28 mouse cellular contexts compared by ENCODE assay signal in genomic region chr13:55413333-55413732, GRCm38 (mm10). TPM values are rescaled to one million over a fixed set of nuclear protein-coding genes. Genes with fewer than 3 reads are reported as not detected.
DNase-seq lines count a peak whose midpoint lies in the region; ATAC-seq and TF ChIP-seq lines count a peak whose summit lies in the region.
"Had no signal": no experiment of that assay in that cellular context is flagged by ENCODE, and none has a peak within 500 bp of the region (broad histone marks: within the 10 kb centered on the region; RNA-seq: fewer than 3 reads in every experiment).

No protein-coding gene starts in this region.

- no peaks in the 10 kb centered on the region for H3K36me3 ChIP-seq in liver, embryonic 14.5 days (replicated peaks; ENCODE audit: control insufficient read depth, insufficient read depth, low read depth)
- no peaks in the 10 kb centered on the region for H3K36me3 ChIP-seq in liver, embryonic 11.5 days (ENCODE audit: control insufficient read depth, insufficient read depth, low read length)
- peaks cover 0 to 7% of the 10 kb centered on the region in 2 experiments; a peak in 2 of 4 replicates for H3K36me3 ChIP-seq in MEL (ENCODE audit: control insufficient read depth in 1 of 2, insufficient read depth in 2 of 2, low read length in 2 of 2)
- H3K36me3 ChIP-seq: hindbrain, embryonic 10.5 days; intestine, embryonic 15.5 days; limb, embryonic 13.5 days; midbrain, embryonic 12.5 days had no signal

- ATAC-seq in liver, embryonic 14.5 days (ENCODE audit: insufficient read depth), result peak; percentile 23; the same call in 1 of the 2 replicates
- no peak for ATAC-seq in liver, embryonic 11.5 days (replicated peaks; ENCODE audit: low FRiP score)
- ATAC-seq in megakaryocyte, adult 5-6 weeks (ENCODE audit: poor library complexity, severe bottlenecking), result peak; percentile 77
- ATAC-seq in cerebellum, adult (ENCODE audit: insufficient number of reproducible peaks, low FRiP score, low TSS enrichment), result no peak
- ATAC-seq: forebrain, embryonic 13.5 days; hindbrain, embryonic 16.5 days; intestine, embryonic 15.5 days; Patski had no signal

- no peak for TF ChIP-seq POLR2A in MEL (IDR thresholded peaks at IDR 0.05; ENCODE audit: control insufficient read depth in 1 of 2, insufficient read depth in 1 of 2, low read depth in 1 of 2, low read length in 2 of 2, poor library complexity in 1 of 2)

- TF ChIP-seq CTCF in liver, embryonic 14.5 days (IDR thresholded peaks at IDR 0.05; ENCODE audit: low read depth), result no peak
- no peak for TF ChIP-seq CTCF in MEL (IDR thresholded peaks at IDR 0.05 in 2 of 3, conservative IDR thresholded peaks at IDR 0.05 in 1 of 3; ENCODE audit: control insufficient read depth in 1 of 3, insufficient read depth in 1 of 3, low read depth in 2 of 3, low read length in 3 of 3, poor library complexity in 1 of 3, severe bottlenecking in 1 of 3)

- no peak overlapping the region for H3K4me2 ChIP-seq in liver, embryonic 14.5 days (ENCODE audit: low read depth)
- H3K4me2 ChIP-seq in liver, embryonic 11.5 days, result no peak overlapping the region
- H3K4me2 ChIP-seq: forebrain, embryonic 13.5 days; intestine, embryonic 15.5 days; limb, embryonic 13.5 days; lung, embryonic 14.5 days; midbrain, embryonic 12.5 days had no signal

- no peak overlapping the region for H3K9ac ChIP-seq in liver, embryonic 14.5 days (replicated peaks)
- H3K9ac ChIP-seq in liver, embryonic 11.5 days (ENCODE audit: low read depth, low read length), result no peak overlapping the region
- H3K9ac ChIP-seq in MEL (ENCODE audit: control insufficient read depth, low read depth, low read length, poor library complexity, severe bottlenecking), result no peak overlapping the region
- H3K9ac ChIP-seq: forebrain, embryonic 13.5 days; intestine, embryonic 15.5 days; limb, embryonic 13.5 days; lung, embryonic 14.5 days; midbrain, embryonic 12.5 days had no signal

- DNase-seq in liver, embryonic 14.5 days (ENCODE audit: low read depth in 3 of 3, low spot score in 3 of 3), result no peak
- DNase-seq in liver, embryonic 11.5 days (ENCODE audit: low spot score), result no peak
- DNase-seq in 416B (ENCODE audit: low read depth) (peak; percentile 97), MEL (ENCODE audit: low read depth, low spot score) (peak; percentile 71)
- DNase-seq in embryo, embryonic 10 days (ENCODE audit: low spot score), result no peak
- DNase-seq in adrenal gland, adult (ENCODE audit: inconsistent age in 2 of 2, low spot score in 1 of 2), result no peak
- DNase-seq: adrenal gland, adult 8-10 months; cerebellum, adult 18-20 months; cerebellum, postnatal 14 days; gastrocnemius, postnatal 36 days; lung, embryonic 14.5 days; thymus, postnatal 25 days had no signal

- peaks cover 15% of the 10 kb centered on the region for H3K27me3 ChIP-seq in liver, embryonic 14.5 days (ENCODE audit: control insufficient read depth, insufficient read depth, low read length)
- H3K27me3 ChIP-seq in liver, embryonic 11.5 days (replicated peaks; ENCODE audit: control insufficient read depth, insufficient read depth, low read length), result peaks cover 59% of the 10 kb centered on the region
- H3K27me3 ChIP-seq in MEL (ENCODE audit: control insufficient read depth in 1 of 2, insufficient read depth in 2 of 2, low read length in 2 of 2), result no peaks in the 10 kb centered on the region

- no peak overlapping the region for H3K27ac ChIP-seq in liver, embryonic 14.5 days
- H3K27ac ChIP-seq in liver, embryonic 11.5 days (ENCODE audit: low read depth, low read length), result no peak overlapping the region
- no peak overlapping the region for H3K27ac ChIP-seq in MEL (ENCODE audit: control insufficient read depth, low read depth, low read length)
- H3K27ac ChIP-seq: forebrain, embryonic 13.5 days; hindbrain, embryonic 10.5 days; intestine, embryonic 15.5 days; limb, embryonic 13.5 days; midbrain, embryonic 12.5 days; stomach, postnatal 0 days had no signal

- no peaks in the 10 kb centered on the region for H3K79me2 ChIP-seq in MEL (ENCODE audit: control insufficient read depth, insufficient read depth, low read length, poor library complexity)

- TF ChIP-seq RAD21 in MEL (IDR thresholded peaks at IDR 0.05; ENCODE audit: low read depth, low read length), result no peak

- no peak for TF ChIP-seq EP300 in liver, embryonic 14.5 days (IDR thresholded peaks at IDR 0.05; ENCODE audit: low read depth)
- peak; percentile 59 to 66; a peak in 3 of 4 replicates for TF ChIP-seq EP300 in MEL (IDR thresholded peaks at IDR 0.05; ENCODE audit: low read depth in 1 of 2, low read length in 2 of 2)

- H3K4me3 ChIP-seq in liver, embryonic 14.5 days (ENCODE audit: insufficient read depth in 1 of 2, low read depth in 2 of 2, low read length in 2 of 2), result no peak overlapping the region
- no peak overlapping the region for H3K4me3 ChIP-seq in liver, embryonic 11.5 days (ENCODE audit: low read depth, low read length)
- no peak overlapping the region for H3K4me3 ChIP-seq in MEL (ENCODE audit: control insufficient read depth in 1 of 2, insufficient read depth in 1 of 2, low read depth in 2 of 2, low read length in 2 of 2)
- H3K4me3 ChIP-seq: forebrain, embryonic 13.5 days; hindbrain, embryonic 10.5 days; intestine, embryonic 15.5 days; limb, embryonic 13.5 days; midbrain, embryonic 12.5 days had no signal

- WGBS in liver, embryonic 14.5 days (ENCODE audit: insufficient replicate concordance), result 21% methylated on average over 12 of the region's 12 CpGs
- WGBS in liver, embryonic 11.5 days, result 56% methylated on average over 12 of the region's 12 CpGs

- H3K4me1 ChIP-seq in liver, embryonic 14.5 days (replicated peaks; ENCODE audit: control insufficient read depth in 2 of 2, insufficient read depth in 2 of 2, low read length in 1 of 2), result no peaks in the 10 kb centered on the region
- H3K4me1 ChIP-seq in liver, embryonic 11.5 days (replicated peaks; ENCODE audit: control insufficient read depth, insufficient read depth, low read length), result no peaks in the 10 kb centered on the region; the same call in 1 of the 2 replicates
- H3K4me1 ChIP-seq in MEL (ENCODE audit: control insufficient read depth in 1 of 2, insufficient read depth in 2 of 2, low read length in 2 of 2), result peaks cover 0 to 14% of the 10 kb centered on the region in 2 experiments; a peak in 2 of 4 replicates

- no peaks in the 10 kb centered on the region for H3K9me3 ChIP-seq in liver, embryonic 14.5 days (ENCODE audit: control insufficient read depth, low read length)
- H3K9me3 ChIP-seq in liver, embryonic 11.5 days (ENCODE audit: control insufficient read depth, low read length), result no peaks in the 10 kb centered on the region
- H3K9me3 ChIP-seq in MEL (replicated peaks; ENCODE audit: insufficient read depth, low read length), result no peaks in the 10 kb centered on the region
- H3K9me3 ChIP-seq: forebrain, embryonic 13.5 days; hindbrain, embryonic 10.5 days; intestine, embryonic 15.5 days; limb, embryonic 13.5 days; midbrain, embryonic 12.5 days had no signal

TF ChIP-seq in MEL, 35 proteins besides CTCF, POLR2A, EP300 and RAD21 (continues in another document):
- TF ChIP-seq TAL1 (IDR thresholded peaks at IDR 0.05; ENCODE audit: low read length), result peak; percentile 86

RNA-seq across cellular contexts. Expression of gene Pfn3, which starts 1.7 kb away (rescaled TPM):
- polyA plus RNA-seq in liver, embryonic 14.5 days (2012; rRNA removed), result not detected in 2 replicates
- not detected in 2 replicates for polyA plus RNA-seq in liver, embryonic 14.5 days (2014; fragmentation: Nextera tagmentation; extraction: Ambion mirVana)
- not detected in 2 replicates for polyA plus RNA-seq in liver, embryonic 11.5 days (2014; fragmentation: Nextera tagmentation; extraction: Ambion mirVana)
- not detected in 2 replicates for total RNA-seq in MEL (2012; rRNA removed)
- polyA plus RNA-seq in MEL (2012; ENCODE audit: insufficient read depth in 1 of 2, insufficient read length in 2 of 2, low read depth in 1 of 2, low replicate concordance in 2 of 2, missing spikeins in 1 of 2), result not detected
- total RNA-seq in megakaryocyte, adult 5-6 weeks (2015), result not detected in 2 replicates
- total RNA-seq in megakaryocyte, adult 5-6 weeks (2017), result not detected in 2 replicates
- total RNA-seq: adrenal gland, adult 8-10 months; gastrocnemius, adult 18-20 months; gastrocnemius, postnatal 36 days; layer of hippocampus, postnatal 25 days; neutrophil, adult 5-6 weeks had no signal
- polyA plus RNA-seq: forebrain, embryonic 13.5 days; heart, embryonic 16.5 days; hindbrain, embryonic 10.5 days; intestine, embryonic 15.5 days; lung, embryonic 14.5 days; midbrain, embryonic 12.5 days; Patski; stomach, postnatal 0 days had no signal

RNA-seq across cellular contexts. Expression of gene F12, which starts 13.3 kb away (rescaled TPM):
- 53.4 and 68.7 TPM in 2 replicates for polyA plus RNA-seq in liver, embryonic 14.5 days (2012; rRNA removed)
- polyA plus RNA-seq in liver, embryonic 14.5 days (2014; fragmentation: Nextera tagmentation; extraction: Ambion mirVana), result 72.0 and 82.0 TPM in 2 replicates
- 62.3 and 63.4 TPM in 2 replicates for polyA plus RNA-seq in liver, embryonic 11.5 days (2014; fragmentation: Nextera tagmentation; extraction: Ambion mirVana)
- total RNA-seq in MEL (2012; rRNA removed), result not detected in 2 replicates
- polyA plus RNA-seq in MEL (2012; ENCODE audit: insufficient read depth in 1 of 2, insufficient read length in 2 of 2, low read depth in 1 of 2, low replicate concordance in 2 of 2, missing spikeins in 1 of 2), result not detected
- 0.13 and 0.21 TPM in 2 replicates for total RNA-seq in megakaryocyte, adult 5-6 weeks (2015)
- not detected in 2 replicates for total RNA-seq in megakaryocyte, adult 5-6 weeks (2017)
- total RNA-seq: gastrocnemius, postnatal 36 days had no signal
- polyA plus RNA-seq: embryonic facial prominence, embryonic 14.5 days; forebrain, embryonic 13.5 days; lung, embryonic 14.5 days; midbrain, embryonic 12.5 days; Patski had no signal

RNA-seq across cellular contexts. Expression of gene Slc34a1, which starts 15.3 kb away (rescaled TPM):
- polyA plus RNA-seq in liver, embryonic 14.5 days (2012; rRNA removed), result 0.01 TPM in 1 of 2 replicates, not detected in the other
- polyA plus RNA-seq in liver, embryonic 14.5 days (2014; fragmentation: Nextera tagmentation; extraction: Ambion mirVana), result not detected in 2 replicates
- not detected in 2 replicates for polyA plus RNA-seq in liver, embryonic 11.5 days (2014; fragmentation: Nextera tagmentation; extraction: Ambion mirVana)
- total RNA-seq in MEL (2012; rRNA removed), result not detected in 2 replicates
- not detected for polyA plus RNA-seq in MEL (2012; ENCODE audit: insufficient read depth in 1 of 2, insufficient read length in 2 of 2, low read depth in 1 of 2, low replicate concordance in 2 of 2, missing spikeins in 1 of 2)
- 0.39 and 0.58 TPM in 2 replicates for total RNA-seq in megakaryocyte, adult 5-6 weeks (2015)
- 0.44 and 2.0 TPM in 2 replicates for total RNA-seq in megakaryocyte, adult 5-6 weeks (2017)
- total RNA-seq: adrenal gland, adult 8-10 months; gastrocnemius, postnatal 36 days; layer of hippocampus, postnatal 25 days; left cerebral cortex, postnatal 10 days had no signal
- polyA plus RNA-seq: embryonic facial prominence, embryonic 14.5 days; forebrain, embryonic 13.5 days; heart, embryonic 16.5 days; hindbrain, embryonic 16.5 days; intestine, embryonic 15.5 days; lung, embryonic 14.5 days; Patski; stomach, postnatal 0 days had no signal

RNA-seq across cellular contexts. Expression of gene Grk6, which starts 31.5 kb away (rescaled TPM):
- polyA plus RNA-seq in liver, embryonic 14.5 days (2012; rRNA removed), result 21.0 and 26.1 TPM in 2 replicates
- 22.6 and 25.7 TPM in 2 replicates for polyA plus RNA-seq in liver, embryonic 14.5 days (2014; fragmentation: Nextera tagmentation; extraction: Ambion mirVana)
- polyA plus RNA-seq in liver, embryonic 11.5 days (2014; fragmentation: Nextera tagmentation; extraction: Ambion mirVana), result 45.8 and 49.0 TPM in 2 replicates
- total RNA-seq in MEL (2012; rRNA removed), result 75.9 and 83.2 TPM in 2 replicates
- polyA plus RNA-seq in MEL (2012; ENCODE audit: insufficient read depth in 1 of 2, insufficient read length in 2 of 2, low read depth in 1 of 2, low replicate concordance in 2 of 2, missing spikeins in 1 of 2), result 10 to 100 TPM in 1 of 2 experiments, not detected in 1; 96.7 TPM
- 87.3 and 89.9 TPM in 2 replicates for total RNA-seq in megakaryocyte, adult 5-6 weeks (2015)
- total RNA-seq in megakaryocyte, adult 5-6 weeks (2017), result 144 and 155 TPM in 2 replicates

RNA-seq across cellular contexts. Expression of gene Rgs14, which starts 43.8 kb away (rescaled TPM):
- polyA plus RNA-seq in liver, embryonic 14.5 days (2012; rRNA removed), result 1.4 and 1.6 TPM in 2 replicates
- 1.3 and 1.7 TPM in 2 replicates for polyA plus RNA-seq in liver, embryonic 14.5 days (2014; fragmentation: Nextera tagmentation; extraction: Ambion mirVana)
- polyA plus RNA-seq in liver, embryonic 11.5 days (2014; fragmentation: Nextera tagmentation; extraction: Ambion mirVana), result 1.2 and 1.9 TPM in 2 replicates
- 14.4 TPM in 2 replicates for total RNA-seq in MEL (2012; rRNA removed)
- 10 to 100 TPM in 1 of 2 experiments, not detected in 1; 20.5 TPM for polyA plus RNA-seq in MEL (2012; ENCODE audit: insufficient read depth in 1 of 2, insufficient read length in 2 of 2, low read depth in 1 of 2, low replicate concordance in 2 of 2, missing spikeins in 1 of 2)
- 55.3 and 56.5 TPM in 2 replicates for total RNA-seq in megakaryocyte, adult 5-6 weeks (2015)
- 68.1 and 75.0 TPM in 2 replicates for total RNA-seq in megakaryocyte, adult 5-6 weeks (2017)

Comparison
In these comparisons a context has a peak if more than half of its experiments do, and no peak if none do; other contexts are left out.
1. ATAC-seq: peak in liver, embryonic 14.5 days (single experiment) and megakaryocyte, adult 5-6 weeks (single experiment); none in liver, embryonic 11.5 days (single experiment) and cerebellum, adult (single experiment).
2. DNase-seq: peak in 416B (single experiment) and MEL (single experiment); none in liver, embryonic 14.5 days (0 of 3), liver, embryonic 11.5 days (single experiment), embryo, embryonic 10 days (single experiment) and adrenal gland, adult (0 of 2).
3. RNA of gene F12, which starts 13.3 kb away (polyA plus RNA-seq): 53.4 to 82.0 TPM in liver, embryonic 14.5 days and 62.3 to 63.4 TPM in liver, embryonic 11.5 days; not detected in MEL; every median in the first group is over 10 times any median in the second.